Mouse (Mus musculus) mouse embryonic stem cell (cell line): Measurements from ENCODE around the gene Mprip.

Experiments used
- in situ Hi-C, 2 experiments: fragments of 300-500 bp; cut with MboI; formaldehyde crosslinking; loops; 1 replicate in 1 of 2; 3 replicates in 1 of 2; pipeline ENCODE4 v1.14.3; 2019 to 2020; ENCODE audit warnings: low sequenced_read_pairs in 2 of 2, low pct_unique_long_range_greater_than_20kb in 1 of 2, mixed read lengths in 1 of 2; ENCODE audit not compliant: unreplicated experiment in 1 of 2

Mprip gene

GRCm38 (mm10) chr11:59775435-59776148, 114.5 kb downstream of the Mprip start:
- in situ Hi-C loops = no loop called here

- in situ Hi-C loops = no loop called here
These were observed 116.2 kb downstream of the Mprip start for GRCm38 (mm10) chr11:59777259-59777658.

GRCm38 (mm10) chr11:59778181-59778873, 117.2 kb downstream of the Mprip start:
- in situ Hi-C loops = no loop called here

- in situ Hi-C loops = no loop called here
These were observed 117.7 kb downstream of the Mprip start for GRCm38 (mm10) chr11:59778874-59779223.

GRCm38 (mm10) chr11:59779406-59779805, 118.3 kb downstream of the Mprip start:
- in situ Hi-C loops = no loop called here

GRCm38 (mm10) chr11:59780241-59780640, 119.1 kb downstream of the Mprip start:
- in situ Hi-C loops = loop anchor here in 1 of 2 experiments (10.0 kb wide), 1 partner anchor 155 kb away; no protein-coding TSS in a partner anchor

GRCm38 (mm10) chr11:59782091-59782590, 121.0 kb downstream of the Mprip start:
- in situ Hi-C loops = loop anchor here in 1 of 2 experiments (10.0 kb wide), 1 partner anchor 157 kb away; no protein-coding TSS in a partner anchor

- in situ Hi-C loops = loop anchor here in 1 of 2 experiments (10.0 kb wide), 1 partner anchor 159 kb away; no protein-coding TSS in a partner anchor
These were observed 122.5 kb downstream of the Mprip start for GRCm38 (mm10) chr11:59783591-59783990.

GRCm38 (mm10) chr11:59786444-59787198, 125.5 kb downstream of the Mprip start:
- in situ Hi-C loops = loop anchor here in 1 of 2 experiments (10.0 kb wide), 1 partner anchor 162 kb away; no protein-coding TSS in a partner anchor

- in situ Hi-C loops = loop anchor here in 1 of 2 experiments (10.0 kb wide), 1 partner anchor 162 kb away; no protein-coding TSS in a partner anchor
These were observed 126.2 kb downstream of the Mprip start, which contains the start of gene Pld6 for GRCm38 (mm10) chr11:59787199-59787781. Gene Pld6 (minus strand): TSS chr11:59787645.

GRCm38 (mm10) chr11:59789311-59789710, 128.2 kb downstream of the Mprip start:
- in situ Hi-C loops = loop anchor here in 1 of 2 experiments (10.0 kb wide), 1 partner anchor 165 kb away; no protein-coding TSS in a partner anchor

- in situ Hi-C loops = no loop called here
These were observed 132.3 kb downstream of the Mprip start for GRCm38 (mm10) chr11:59793390-59793789.

GRCm38 (mm10) chr11:59800412-59800811, 139.3 kb downstream of the Mprip start:
- in situ Hi-C loops = no loop called here

- in situ Hi-C loops = no loop called here
These were observed 140.8 kb downstream of the Mprip start for GRCm38 (mm10) chr11:59801881-59802280.

- in situ Hi-C loops = no loop called here
These were observed 142.4 kb downstream of the Mprip start for GRCm38 (mm10) chr11:59803516-59803915.

GRCm38 (mm10) chr11:59804409-59805110, 143.5 kb downstream of the Mprip start:
- in situ Hi-C loops = no loop called here

GRCm38 (mm10) chr11:59805256-59805655, 144.2 kb downstream of the Mprip start:
- in situ Hi-C loops = no loop called here

- in situ Hi-C loops = no loop called here
These were observed 144.6 kb downstream of the Mprip start for GRCm38 (mm10) chr11:59805656-59806055.
